8 mouse cellular contexts compared by ENCODE assay signal in the genomic region with DNA sequence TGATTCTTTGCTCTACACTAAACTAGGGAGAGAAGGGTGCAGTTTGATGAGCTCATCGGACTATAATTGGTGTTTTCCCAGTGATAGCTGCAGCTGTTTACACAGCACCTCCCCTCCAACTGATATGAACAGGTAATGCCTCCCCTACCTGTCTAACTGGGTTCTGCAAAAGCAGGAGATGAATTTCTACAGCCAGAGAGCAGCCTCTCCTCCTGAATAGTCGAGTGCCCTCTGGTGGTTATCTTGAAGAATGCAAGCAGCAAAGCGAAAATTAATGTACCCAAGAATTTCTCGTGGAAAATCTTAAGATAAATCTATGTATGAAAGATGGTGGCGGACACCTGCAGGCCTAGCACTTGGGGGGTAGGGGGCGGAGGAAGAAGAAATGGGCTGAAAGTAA. TPM values are rescaled to one million over a fixed set of nuclear protein-coding genes. Genes with fewer than 3 reads are reported as not detected.
DNase-seq lines count a peak whose midpoint lies in the region; ATAC-seq and TF ChIP-seq lines count a peak whose summit lies in the region.

No protein-coding gene starts in this region.

- 12% methylated on average over 6 of the region's 6 CpGs for WGBS in heart, embryonic 16.5 days

- no peaks in the 10 kb centered on the region; a peak in 1 of 4 replicates for H3K4me1 ChIP-seq in ES-E14 (ENCODE audit: control insufficient read depth in 2 of 2, insufficient read depth in 2 of 2, low read length in 2 of 2, poor library complexity in 1 of 2)
- no peaks in the 10 kb centered on the region for H3K4me1 ChIP-seq in heart, embryonic 16.5 days (ENCODE audit: control insufficient read depth, insufficient read depth, low read length)

- no peak overlapping the region for H3K9ac ChIP-seq in ES-E14 (ENCODE audit: insufficient read depth, low read depth, low read length, poor library complexity, severe bottlenecking)
- peak overlapping the region; percentile 59; the same call in 1 of the 2 replicates for H3K9ac ChIP-seq in heart, embryonic 16.5 days (ENCODE audit: low read length)

- in situ Hi-C loops in ES-E14 (cut with MboI; ENCODE audit: low sequenced_read_pairs in 2 of 2, unreplicated experiment in 2 of 2) = no loop called here

- DNase-seq in left cerebral cortex, adult 18-20 months (ENCODE audit: low spot score in 2 of 2) = peak; percentile 45 to 59
- no peak for DNase-seq in left cerebral cortex, adult 8-10 months (ENCODE audit: low spot score in 2 of 2)
- DNase-seq in ES-E14 (ENCODE audit: low read depth, low spot score) = no peak
- peak; percentile 69 to 72 for DNase-seq in cerebellum, adult 18-20 months
- peak; percentile 45 to 64 for DNase-seq in kidney, postnatal 4 days

- ATAC-seq in heart, embryonic 16.5 days (replicated peaks; ENCODE audit: extremely low read depth, insufficient read depth, low FRiP score) = no peak
- peak; percentile 61; the same call in 1 of the 2 replicates for ATAC-seq in megakaryocyte-erythroid progenitor cell, adult 5-6 weeks (replicated peaks; ENCODE audit: low FRiP score, low TSS enrichment, poor library complexity, severe bottlenecking)
- no peak for ATAC-seq in erythroid progenitor cell, adult 5-6 weeks (replicated peaks; ENCODE audit: low FRiP score, poor library complexity, severe bottlenecking)

- H3K9me3 ChIP-seq in ES-E14 (ENCODE audit: control insufficient read depth, insufficient read depth, low read depth, low read length) = no peaks in the 10 kb centered on the region
- no peaks in the 10 kb centered on the region; the same call in 1 of the 2 replicates for H3K9me3 ChIP-seq in heart, embryonic 16.5 days (replicated peaks; ENCODE audit: control insufficient read depth, low read length)

- no peak overlapping the region for H3K27ac ChIP-seq in ES-E14 (ENCODE audit: insufficient read depth, low read depth, low read length, poor library complexity, severe bottlenecking)
- no peak overlapping the region for H3K27ac ChIP-seq in heart, embryonic 16.5 days (ENCODE audit: low read length)

- H3K27me3 ChIP-seq in heart, embryonic 16.5 days (ENCODE audit: control insufficient read depth, insufficient read depth, low read length) = no peaks in the 10 kb centered on the region

- no peak overlapping the region for H3K4me3 ChIP-seq in ES-E14 (ENCODE audit: insufficient read depth in 1 of 2, low read depth in 1 of 2, low read length in 2 of 2, poor library complexity in 1 of 2, severe bottlenecking in 1 of 2)
- peak overlapping the region; percentile 46 for H3K4me3 ChIP-seq in heart, embryonic 16.5 days (ENCODE audit: low read length)

- H3K4me2 ChIP-seq in heart, embryonic 16.5 days (ENCODE audit: low read depth, low read length) = peak overlapping the region; percentile 63

- no peaks in the 10 kb centered on the region for H3K36me3 ChIP-seq in ES-E14 (ENCODE audit: control insufficient read depth, insufficient read depth, low read length, poor library complexity, severe bottlenecking)
- H3K36me3 ChIP-seq in heart, embryonic 16.5 days (ENCODE audit: control insufficient read depth, insufficient read depth) = no peaks in the 10 kb centered on the region

TF ChIP-seq in ES-E14, 5 proteins besides CTCF, POLR2A, EP300 and RAD21:
- TF ChIP-seq CHD2 (IDR thresholded peaks at IDR 0.05; ENCODE audit: low read depth, low read length) (no peak), MAFK (IDR thresholded peaks at IDR 0.05; ENCODE audit: insufficient read depth, low read depth, low read length) (no peak), ZC3H11A (IDR thresholded peaks at IDR 0.05; ENCODE audit: borderline replicate concordance, low read depth, low read length) (peak; percentile 55; the same call in 1 of the 2 replicates), ZNF384 (IDR thresholded peaks at IDR 0.05; ENCODE audit: low read depth, low read length) (no peak), HCFC1 (IDR thresholded peaks at IDR 0.05; ENCODE audit: borderline replicate concordance, insufficient read depth, low read length) (no peak)

RNA-seq across cellular contexts. Expression of a gene that starts 52.1 kb away (rescaled TPM):
- 100 to 1,000 TPM; 137 to 138 TPM for total RNA-seq in left cerebral cortex, adult 18-20 months (2021)
- total RNA-seq in left cerebral cortex, adult 8-10 months (2022) = 100 to 1,000 TPM; 125 to 139 (median 126) TPM
- 22.8 TPM in 2 replicates for total RNA-seq in ES-E14 (2012; rRNA removed)
- polyA plus RNA-seq in heart, embryonic 16.5 days (2015; fragmentation: Nextera tagmentation; extraction: Ambion mirVana) = 48.0 and 52.3 TPM in 2 replicates
- total RNA-seq in megakaryocyte-erythroid progenitor cell, adult 5-6 weeks (2014; fragmentation: Nextera tagmentation) = 4.1 and 5.5 TPM in 2 replicates
- 1.2 and 6.1 TPM in 2 replicates for total RNA-seq in megakaryocyte-erythroid progenitor cell, adult 5-6 weeks (2017)
- total RNA-seq in erythroid progenitor cell, adult 5-6 weeks (2015; ENCODE audit: low replicate concordance) = 2.2 and 3.4 TPM in 2 replicates
- total RNA-seq in erythroid progenitor cell, adult 5-6 weeks (2017; ENCODE audit: low replicate concordance) = 0.23 and 3.9 TPM in 2 replicates

Comparison
In these comparisons a context has a peak if more than half of its experiments do, and no peak if none do; other contexts are left out.
1. DNase-seq: peak in left cerebral cortex, adult 18-20 months (2 of 2), cerebellum, adult 18-20 months (2 of 2) and kidney, postnatal 4 days (2 of 2); none in left cerebral cortex, adult 8-10 months (0 of 2) and ES-E14 (single experiment).